In the genomic region with DNA sequence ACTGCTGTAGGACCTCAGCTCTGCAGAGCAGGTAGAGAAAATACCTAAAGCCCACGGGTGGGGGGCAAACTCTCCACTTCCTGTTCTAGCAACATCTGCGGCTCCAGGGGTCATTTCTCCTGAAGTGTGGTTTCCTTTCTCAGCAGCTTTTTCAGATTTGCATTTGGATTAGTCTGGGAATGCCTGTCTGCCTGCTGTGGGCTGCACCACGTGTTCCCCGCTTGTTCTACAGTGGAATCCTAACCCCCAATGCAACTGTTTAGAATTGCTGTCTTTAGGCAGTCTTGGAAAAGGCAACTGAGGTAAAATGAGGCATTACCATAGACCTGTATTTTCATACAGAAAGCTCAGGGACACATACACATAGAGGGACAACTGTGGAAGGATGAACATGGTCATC, we compare ENCODE assay signal across 21 mouse cellular contexts. TPM values are rescaled to one million over a fixed set of nuclear protein-coding genes. Genes with fewer than 3 reads are reported as not detected.
A peak's percentile ranks its signal among the peaks of the same experiment; 100 is the strongest.
DNase-seq lines count a peak whose midpoint lies in the region; ATAC-seq and TF ChIP-seq lines count a peak whose summit lies in the region.
"Had no signal": no experiment of that assay in that cellular context is flagged by ENCODE, and none has a peak within 500 bp of the region (broad histone marks: within the 10 kb centered on the region; RNA-seq: fewer than 3 reads in every experiment).

No protein-coding gene starts in this region.

- no peak overlapping the region for H3K4me3 ChIP-seq in forebrain, postnatal 0 days (ENCODE audit: low read depth, low read length)
- no peak overlapping the region for H3K4me3 ChIP-seq in forebrain, embryonic 10.5 days
- H3K4me3 ChIP-seq in forebrain, embryonic 13.5 days = no peak overlapping the region
- H3K4me3 ChIP-seq: embryonic facial prominence, embryonic 15.5 days; erythroblast, embryonic 14.5 days; heart, embryonic 13.5 days; hindbrain, embryonic 12.5 days had no signal

- H3K4me1 ChIP-seq in forebrain, postnatal 0 days (ENCODE audit: insufficient read depth) = no peaks in the 10 kb centered on the region
- peaks cover 6% of the 10 kb centered on the region; the same call in 1 of the 2 replicates for H3K4me1 ChIP-seq in forebrain, embryonic 10.5 days
- H3K4me1 ChIP-seq in forebrain, embryonic 13.5 days = no peaks in the 10 kb centered on the region
- H3K4me1 ChIP-seq: heart, embryonic 13.5 days; hindbrain, embryonic 12.5 days had no signal

- 66% methylated on average over 4 of the region's 4 CpGs for WGBS in forebrain, postnatal 0 days
- 60% methylated on average over 4 of the region's 4 CpGs for WGBS in forebrain, embryonic 10.5 days
- WGBS in forebrain, embryonic 13.5 days = 58% methylated on average over 4 of the region's 4 CpGs

- no peak for DNase-seq in forebrain, postnatal 0 days
- no peak for DNase-seq in forebrain, embryonic 10.5 days (ENCODE audit: extremely low spot score, low spot score)
- peak; percentile 27 to 49 for DNase-seq in left cerebral cortex, postnatal 14 days (ENCODE audit: low spot score in 2 of 2)
- DNase-seq in left cerebral cortex, adult 9 months (ENCODE audit: low spot score in 2 of 2) = no peak
- DNase-seq in ZHBTc4 (ENCODE audit: low read depth, low spot score) = peak; percentile 17
- no peak for DNase-seq in cerebellum, postnatal 10 days
- DNase-seq: adrenal gland, postnatal 10 days; cerebellum, adult 11-12 months; gastrocnemius, postnatal 36 days; heart, adult 11 months; heart, postnatal 36 days had no signal

- H3K27ac ChIP-seq in forebrain, postnatal 0 days (ENCODE audit: low read depth, low read length) = no peak overlapping the region
- no peak overlapping the region for H3K27ac ChIP-seq in forebrain, embryonic 10.5 days
- no peak overlapping the region for H3K27ac ChIP-seq in forebrain, embryonic 13.5 days
- H3K27ac ChIP-seq: embryonic facial prominence, embryonic 15.5 days; heart, embryonic 13.5 days; hindbrain, embryonic 12.5 days had no signal

- intact Hi-C loops in left cerebral cortex, postnatal 14 days (cut with DNase I) = no loop called here

- no peak for TF ChIP-seq CTCF in forebrain, postnatal 0 days (IDR thresholded peaks at IDR 0.05; ENCODE audit: low read depth)

- no peaks in the 10 kb centered on the region for H3K9me3 ChIP-seq in forebrain, postnatal 0 days (ENCODE audit: low read length)
- no peaks in the 10 kb centered on the region for H3K9me3 ChIP-seq in forebrain, embryonic 10.5 days
- no peaks in the 10 kb centered on the region for H3K9me3 ChIP-seq in forebrain, embryonic 13.5 days (replicated peaks)
- H3K9me3 ChIP-seq: embryonic facial prominence, embryonic 15.5 days; heart, embryonic 13.5 days; hindbrain, embryonic 12.5 days had no signal

- no peaks in the 10 kb centered on the region for H3K27me3 ChIP-seq in forebrain, postnatal 0 days (ENCODE audit: insufficient read depth, low read length)
- H3K27me3 ChIP-seq in forebrain, embryonic 10.5 days (ENCODE audit: poor library complexity, severe bottlenecking) = no peaks in the 10 kb centered on the region
- H3K27me3 ChIP-seq in forebrain, embryonic 13.5 days = no peaks in the 10 kb centered on the region
- H3K27me3 ChIP-seq: CH12.LX; embryonic facial prominence, embryonic 15.5 days; heart, embryonic 13.5 days; hindbrain, embryonic 12.5 days had no signal

- H3K4me2 ChIP-seq in forebrain, postnatal 0 days (ENCODE audit: low read depth) = no peak overlapping the region
- H3K4me2 ChIP-seq in forebrain, embryonic 13.5 days = no peak overlapping the region
- H3K4me2 ChIP-seq: embryonic facial prominence, embryonic 15.5 days; heart, embryonic 13.5 days; hindbrain, embryonic 12.5 days had no signal

- H3K9ac ChIP-seq in forebrain, postnatal 0 days = no peak overlapping the region
- no peak overlapping the region for H3K9ac ChIP-seq in forebrain, embryonic 13.5 days
- H3K9ac ChIP-seq: embryonic facial prominence, embryonic 15.5 days; heart, embryonic 13.5 days; hindbrain, embryonic 12.5 days had no signal

- peak; percentile 25; the same call in 1 of the 2 replicates for ATAC-seq in forebrain, postnatal 0 days
- ATAC-seq in forebrain, embryonic 13.5 days = no peak
- ATAC-seq: forebrain, embryonic 16.5 days; hindbrain, embryonic 16.5 days; inflammation-experienced regulatory T-cells, adult 6 months; intestine, postnatal 0 days had no signal

- peaks cover 40% of the 10 kb centered on the region for H3K36me3 ChIP-seq in forebrain, postnatal 0 days (ENCODE audit: insufficient read depth)
- peaks cover 39% of the 10 kb centered on the region for H3K36me3 ChIP-seq in forebrain, embryonic 10.5 days (replicated peaks)
- peaks cover 44% of the 10 kb centered on the region for H3K36me3 ChIP-seq in forebrain, embryonic 13.5 days (ENCODE audit: poor library complexity, severe bottlenecking)

RNA-seq across cellular contexts. Expression of gene Diexf, which starts 28.0 kb away (rescaled TPM):
- total RNA-seq in forebrain, postnatal 0 days (2014; rRNA removed) = 11.4 and 18.6 TPM in 2 replicates
- 4.0 and 6.2 TPM in 2 replicates for polyA plus RNA-seq in forebrain, postnatal 0 days (2015; fragmentation: Nextera tagmentation; extraction: Ambion mirVana)
- polyA plus RNA-seq in forebrain, embryonic 10.5 days (2016; fragmentation: Nextera tagmentation; extraction: Ambion mirVana) = 10.2 TPM in 2 replicates
- total RNA-seq in left cerebral cortex, postnatal 14 days (2021) = 10 to 100 TPM; 19.5 to 22.3 TPM
- polyA plus RNA-seq in forebrain, embryonic 13.5 days (2015; fragmentation: Nextera tagmentation; extraction: Ambion mirVana) = 10.0 and 10.2 TPM in 2 replicates

RNA-seq across cellular contexts. Expression of gene Irf6, which starts 50.9 kb away (rescaled TPM):
- total RNA-seq in forebrain, postnatal 0 days (2014; rRNA removed) = 0.33 and 0.62 TPM in 2 replicates
- polyA plus RNA-seq in forebrain, postnatal 0 days (2015; fragmentation: Nextera tagmentation; extraction: Ambion mirVana) = 0.29 and 0.48 TPM in 2 replicates
- polyA plus RNA-seq in forebrain, embryonic 10.5 days (2016; fragmentation: Nextera tagmentation; extraction: Ambion mirVana) = 3.8 and 3.9 TPM in 2 replicates
- total RNA-seq in left cerebral cortex, postnatal 14 days (2021) = 1 to 10 TPM; 2.4 TPM
- 0.63 and 0.79 TPM in 2 replicates for polyA plus RNA-seq in forebrain, embryonic 13.5 days (2015; fragmentation: Nextera tagmentation; extraction: Ambion mirVana)
- polyA plus RNA-seq: erythroblast, embryonic 14.5 days had no signal

Comparison
In these comparisons a context has a peak if more than half of its experiments do, and no peak if none do; other contexts are left out.
1. DNase-seq: peak in left cerebral cortex, postnatal 14 days (2 of 2) and ZHBTc4 (single experiment); none in forebrain, postnatal 0 days (single experiment), forebrain, embryonic 10.5 days (single experiment), left cerebral cortex, adult 9 months (0 of 2) and cerebellum, postnatal 10 days (0 of 2).